Mouse (Mus musculus): ENCODE data around the gene Ttll13.

DNA sequence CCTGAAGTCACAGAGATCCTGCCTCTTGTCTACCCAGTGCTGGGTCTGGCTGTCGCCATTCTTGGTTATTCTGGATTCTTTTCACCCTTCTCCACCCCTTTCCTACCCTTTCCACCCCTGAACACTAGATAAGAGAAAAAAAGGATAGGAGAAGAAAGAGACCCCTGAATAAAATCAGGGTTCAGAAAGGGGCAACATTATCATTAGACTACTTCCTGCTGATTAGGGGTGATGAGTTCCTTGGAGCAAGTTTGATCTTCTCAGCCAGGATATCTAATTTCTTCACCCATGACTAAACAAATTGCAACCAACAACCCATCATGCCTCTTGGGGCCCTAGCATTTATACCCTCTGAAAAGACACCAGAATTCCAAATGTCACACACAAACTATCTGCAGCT, 21.6 kb downstream of the Ttll13 start:
- TF ChIP-seq POLR2A (IDR thresholded peaks at IDR 0.05; ENCODE audit: insufficient read depth, low read length) (no peak), CTCF (IDR thresholded peaks at IDR 0.05; ENCODE audit: low read depth, low read length) (no peak)

Measured in ES-Bruce4 (cell line).